Mouse (Mus musculus) gastrocnemius, postnatal 14 days (tissue): Measurements from ENCODE around the gene Ifit2. TPM values are rescaled to one million over a fixed set of nuclear protein-coding genes. Genes with fewer than 3 reads are reported as not detected.
A peak's percentile ranks its signal among the peaks of the same experiment; 100 is the strongest.

Experiments
- DNase-seq: peaks from one replicate; pipeline ENCODE4 v3.0.0; 2021; ENCODE audit warnings: mixed read lengths
- intact Hi-C: fragments of 180-260 bp; cut with DNase I; formaldehyde crosslinking; loops from one replicate; pipeline ENCODE4 v1.15.1; 2025; ENCODE audit warnings: low total_unique reads
- long read RNA-seq, 2 experiments: library from polyadenylated mRNA; stranded (forward); transcript quantifications; one replicate each; pipeline ENCODE4 v2.0.0; 2021
- total RNA-seq, 2 experiments: library from RNA; stranded (reverse); gene quantifications; 2 replicates each; pipeline ENCODE4 v1.2.3; 2021

Ifit2 gene
- 1 to 10 TPM; 1.8 to 2.0 TPM for total RNA-seq
- long read RNA-seq, experiment 1, partial matches to known transcripts, result 1 of 3 reads
- long read RNA-seq, experiment 1, other reads (novel, unspliced or antisense), result 1 of 3 reads
- long read RNA-seq, experiment 2, partial matches to known transcripts, result 0 of 1 reads
- long read RNA-seq, experiment 2, other reads (novel, unspliced or antisense), result 0 of 1 reads

DNA sequence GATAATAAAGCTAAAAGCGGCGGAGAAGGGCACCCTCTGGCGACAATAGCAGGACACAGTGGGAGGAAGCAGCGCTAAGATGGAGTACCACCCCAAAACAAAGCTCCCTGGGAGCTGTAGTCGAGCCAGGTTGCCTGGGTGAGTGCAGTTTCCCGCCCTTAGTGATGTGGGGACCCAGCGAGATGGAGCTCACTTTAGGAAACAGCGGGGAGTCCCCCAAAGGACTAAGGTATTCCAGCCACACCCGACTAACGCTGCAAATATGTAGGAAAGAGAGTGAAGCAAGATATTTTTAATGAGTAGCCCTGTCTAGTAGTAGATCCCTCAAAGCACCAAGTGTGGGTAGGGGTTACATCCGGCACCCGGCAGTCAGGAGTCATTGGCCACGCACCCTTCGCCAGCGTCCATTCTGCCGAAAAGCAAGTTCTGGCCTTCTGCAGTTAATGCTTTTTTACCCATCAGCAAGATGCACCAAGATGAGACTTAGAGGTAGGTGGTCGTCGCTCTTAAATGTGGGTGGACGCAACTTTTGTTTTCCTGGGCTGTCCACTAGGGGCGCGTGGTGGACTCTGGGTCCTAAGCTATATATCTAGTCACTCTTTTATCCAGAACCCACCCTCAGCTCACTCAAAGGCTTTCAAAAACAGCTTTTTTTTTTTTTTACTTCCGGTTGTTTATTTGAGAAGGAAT is at the start of gene Ifit2:
TSS of gene Ifit2 (plus strand) at position 161 of the 690 bp plus-strand sequence.
- intact Hi-C loops, result no loop called here
- peak; percentile 72 for DNase-seq

DNA sequence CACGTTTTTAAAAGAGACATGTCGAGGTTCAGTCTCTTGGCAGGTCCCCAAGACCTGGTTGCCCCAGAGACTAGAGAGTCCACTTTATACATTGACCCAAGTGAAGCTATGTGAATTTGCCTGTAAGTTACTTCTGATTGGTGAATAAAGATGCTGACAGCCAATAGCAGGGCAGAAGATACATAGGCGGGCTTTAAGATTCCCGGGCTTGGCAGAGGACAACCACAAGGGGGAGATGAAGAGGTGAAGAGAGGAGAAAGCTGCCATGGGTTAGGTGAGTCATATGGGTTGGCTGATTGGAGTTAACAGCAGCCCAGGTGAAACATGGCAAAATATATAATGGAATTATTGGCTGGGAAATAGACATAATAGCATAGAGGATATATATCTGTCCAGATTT is 49.7 kb upstream of the Ifit2 start:
- DNase-seq, result peak; percentile 61
- intact Hi-C loops, result no loop called here

DNA sequence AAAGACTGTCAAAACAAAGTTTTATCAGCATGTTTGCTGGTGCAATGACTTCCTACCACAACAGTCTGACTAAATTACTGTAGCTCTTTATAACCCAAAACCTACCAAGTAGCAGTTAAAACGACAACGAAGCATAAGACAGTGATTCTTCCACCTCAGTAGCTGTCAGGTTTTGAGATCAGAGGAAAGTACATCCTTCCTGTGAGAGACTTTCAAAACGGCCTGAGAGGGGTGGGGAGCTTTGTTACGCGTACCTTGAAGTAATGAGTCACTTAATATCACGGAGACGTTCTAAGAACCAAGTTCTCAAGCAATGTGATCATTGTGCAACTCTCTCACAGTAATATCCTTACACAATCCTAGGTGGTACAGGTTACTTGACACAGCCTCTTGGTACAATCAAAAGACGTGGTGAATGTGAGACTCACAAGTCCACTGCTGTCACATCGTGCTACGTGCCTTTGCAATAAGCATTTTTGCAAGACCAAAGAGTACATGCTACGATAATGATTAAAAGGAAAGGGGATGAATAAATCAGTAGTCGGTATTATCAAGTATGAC is 45.3 kb upstream of the Ifit2 start:
- intact Hi-C loops, result no loop called here
- DNase-seq, result no peak

DNA sequence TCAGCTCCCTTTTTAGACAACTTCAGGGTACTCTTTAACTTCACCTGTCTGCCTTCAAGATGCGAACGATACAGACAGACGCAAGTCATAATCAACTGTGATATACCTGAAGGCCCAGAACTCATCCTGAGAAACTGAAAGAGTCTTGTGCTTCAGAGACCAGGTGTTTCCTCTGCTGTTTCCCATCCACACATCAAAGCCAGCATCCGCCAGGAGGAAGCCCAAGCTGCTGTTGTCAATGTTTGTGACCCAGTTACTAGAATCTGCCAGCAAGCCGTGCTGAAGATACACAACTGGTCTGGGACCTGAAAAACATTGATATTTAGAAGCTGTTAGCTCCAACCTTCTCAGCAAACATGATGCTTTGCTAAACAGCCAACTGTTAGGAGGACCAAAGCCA is 39.8 kb upstream of the Ifit2 start:
- intact Hi-C loops, result no loop called here
- DNase-seq, result no peak

DNA sequence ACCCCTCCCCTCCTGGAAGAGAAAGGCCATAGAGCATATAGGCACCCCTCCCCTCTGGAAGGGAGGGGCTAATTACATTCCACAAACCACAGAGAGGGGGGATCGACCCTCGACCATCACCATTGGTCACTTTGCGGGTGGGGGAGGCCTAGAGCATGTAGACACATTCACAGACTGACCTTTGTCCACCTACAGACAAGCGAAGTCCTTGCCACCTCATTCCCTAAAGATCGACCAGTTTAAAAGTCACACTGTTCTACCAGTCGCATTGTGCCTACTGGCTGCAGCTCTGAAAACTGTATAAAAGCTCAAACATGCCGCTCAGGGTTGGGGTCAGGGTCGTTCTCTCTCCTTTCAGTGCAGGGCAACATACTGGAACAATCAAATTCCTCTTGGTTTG is 39.0 kb upstream of the Ifit2 start:
- no peak for DNase-seq
- intact Hi-C loops, result no loop called here

DNA sequence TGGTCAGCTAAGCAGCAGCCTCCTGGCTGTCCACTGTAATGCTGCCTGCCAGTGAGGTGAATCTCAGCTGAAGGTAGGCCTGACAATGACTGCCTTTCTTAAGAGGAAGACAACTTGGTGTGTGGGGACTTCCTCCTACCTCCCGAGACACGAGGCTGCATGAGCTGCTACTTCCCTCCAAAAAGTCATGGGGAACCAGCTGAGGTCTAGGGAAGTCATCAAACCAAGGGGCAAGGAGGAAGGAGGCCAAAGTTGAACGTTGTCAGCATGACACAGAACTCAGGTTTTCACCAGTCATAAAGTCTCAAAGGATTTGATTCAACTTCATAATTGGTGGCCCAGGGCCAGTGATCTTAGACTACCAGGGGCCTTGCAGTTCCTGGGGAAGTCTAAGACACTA is 34.8 kb upstream of the Ifit2 start:
- intact Hi-C loops, result no loop called here
- DNase-seq, result no peak

DNA sequence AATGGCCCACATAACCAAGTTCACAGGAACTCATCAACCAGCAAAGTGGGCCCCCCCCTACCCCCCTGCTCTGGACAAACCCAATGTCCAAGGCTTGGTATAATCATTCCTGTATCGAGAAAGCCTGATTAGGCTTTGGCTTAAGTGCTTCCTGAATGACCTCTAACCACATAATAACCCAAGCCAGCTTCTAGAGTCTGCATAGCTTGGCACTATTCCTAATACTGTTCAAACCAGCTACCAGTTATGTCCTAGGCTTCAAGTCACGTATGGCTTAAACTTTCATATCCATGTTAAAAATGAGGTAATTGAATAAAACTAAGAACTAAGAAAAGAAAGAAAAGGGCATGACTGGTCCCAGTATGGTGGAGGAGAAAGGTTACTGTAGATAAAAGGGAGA is 34.1 kb upstream of the Ifit2 start:
- DNase-seq, result no peak
- intact Hi-C loops, result no loop called here

DNA sequence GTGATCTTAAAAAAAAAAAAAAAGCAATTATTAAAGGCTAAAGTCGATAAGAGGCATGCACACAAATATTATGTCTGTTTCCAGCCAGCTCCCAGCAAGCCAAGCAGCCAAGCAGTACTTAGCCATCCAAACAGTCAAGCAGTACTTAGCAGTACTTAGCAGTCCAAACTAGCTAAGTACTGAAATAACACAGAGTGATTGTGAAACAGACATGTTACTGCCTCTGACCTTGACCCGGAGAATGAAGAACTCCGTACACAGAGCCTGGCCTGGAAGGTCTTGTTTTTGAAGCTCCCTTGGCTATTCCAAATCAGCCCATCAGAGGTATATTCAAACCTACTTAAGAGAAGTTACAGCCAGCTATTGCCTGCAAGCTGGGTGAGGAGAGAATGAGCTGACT is 33.3 kb upstream of the Ifit2 start:
- intact Hi-C loops, result no loop called here
- no peak for DNase-seq

DNA sequence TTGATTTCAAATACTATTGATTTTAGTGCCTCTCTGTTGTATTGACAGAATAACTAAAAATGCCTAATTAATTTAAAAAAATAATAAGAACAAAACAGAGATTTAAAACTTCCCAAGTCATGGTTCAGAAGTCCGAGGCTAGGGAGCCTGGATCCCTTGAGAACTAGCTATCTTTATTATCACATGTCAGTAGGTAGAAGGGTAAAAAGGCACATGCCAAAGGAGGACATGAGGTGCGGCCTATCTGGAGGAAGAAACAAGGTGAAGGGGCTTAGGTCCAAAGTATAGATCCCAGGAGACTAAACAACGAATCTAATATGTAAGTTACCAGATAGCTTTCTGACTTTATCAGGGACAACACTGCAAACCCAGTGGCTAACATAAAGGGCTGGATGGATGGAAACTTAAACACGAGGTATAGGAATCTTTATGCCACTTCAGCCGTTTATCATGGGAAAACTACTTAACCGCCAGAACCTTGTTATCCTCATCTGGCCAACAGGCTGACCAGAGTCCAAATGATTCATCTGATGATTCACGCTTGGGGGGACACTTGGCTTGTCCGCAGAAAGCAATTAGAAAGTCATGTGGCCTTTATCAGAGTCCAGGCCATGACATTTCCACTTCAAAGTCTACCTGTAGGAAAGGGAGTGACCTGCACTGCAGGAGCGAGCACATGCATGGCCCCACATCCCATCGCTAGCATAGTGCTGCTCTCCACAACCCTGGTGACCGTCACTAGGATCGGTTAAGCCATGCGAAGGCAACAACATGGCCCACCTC is 32.5 kb upstream of the Ifit2 start:
- intact Hi-C loops, result no loop called here
- DNase-seq, result no peak

DNA sequence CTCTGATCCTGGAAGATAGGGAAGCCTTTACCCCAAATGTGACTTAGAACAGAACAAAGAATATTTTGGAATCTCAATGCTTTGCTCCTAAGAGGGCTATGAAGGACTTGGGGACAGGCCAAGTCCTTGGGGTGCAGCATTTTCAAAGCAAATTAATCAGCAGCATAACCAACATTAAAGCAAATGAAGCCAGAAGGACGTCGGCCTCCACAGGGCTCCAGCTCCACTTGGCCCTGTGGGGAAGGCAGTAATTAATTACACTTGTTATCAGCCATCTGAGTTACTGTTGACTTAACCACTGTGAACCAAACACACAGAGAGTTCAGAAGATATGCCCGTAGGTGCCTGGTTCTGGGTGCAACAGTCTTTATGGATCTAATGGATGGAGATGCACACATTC is 31.7 kb upstream of the Ifit2 start:
- intact Hi-C loops, result no loop called here
- DNase-seq, result no peak

DNA sequence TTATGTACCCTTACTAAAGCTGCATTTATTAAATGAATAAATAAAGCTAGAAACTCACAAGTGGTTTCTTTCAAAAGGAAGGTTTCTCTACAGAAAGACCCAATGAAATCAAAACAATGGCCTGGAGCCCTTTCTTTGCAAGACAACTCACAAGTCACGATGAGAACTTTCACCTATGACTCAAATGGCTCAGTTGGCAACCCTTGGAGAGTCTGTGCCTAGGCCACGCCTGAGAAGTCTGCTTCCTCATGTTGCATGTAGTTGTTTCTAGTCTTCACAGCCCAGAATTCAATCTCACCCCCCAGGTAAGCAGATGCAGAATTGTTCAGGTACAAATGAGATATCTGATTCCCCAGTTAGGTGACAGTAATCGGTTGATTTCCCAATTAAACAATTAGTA is 30.8 kb upstream of the Ifit2 start:
- intact Hi-C loops, result no loop called here
- DNase-seq, result no peak

DNA sequence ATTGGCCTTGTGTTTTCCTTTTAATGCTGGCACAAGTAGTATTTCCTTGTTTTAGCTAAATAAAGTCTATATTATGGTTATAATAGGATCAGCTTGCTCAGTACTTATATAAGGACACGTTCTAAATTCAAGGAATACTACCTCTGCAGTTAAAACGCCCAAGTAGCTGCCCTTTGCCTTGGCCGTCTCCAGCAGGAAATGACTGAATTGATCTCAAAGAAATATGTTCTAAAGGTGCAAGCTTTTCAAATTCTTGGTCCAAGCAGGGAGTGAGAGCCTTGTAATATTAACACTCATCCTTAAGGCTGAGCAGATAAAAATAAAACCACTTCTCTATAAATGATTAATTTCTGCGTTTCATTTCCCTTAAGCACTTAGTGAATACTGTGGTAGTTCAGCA is 30.4 kb upstream of the Ifit2 start:
- DNase-seq, result no peak
- intact Hi-C loops, result no loop called here

DNA sequence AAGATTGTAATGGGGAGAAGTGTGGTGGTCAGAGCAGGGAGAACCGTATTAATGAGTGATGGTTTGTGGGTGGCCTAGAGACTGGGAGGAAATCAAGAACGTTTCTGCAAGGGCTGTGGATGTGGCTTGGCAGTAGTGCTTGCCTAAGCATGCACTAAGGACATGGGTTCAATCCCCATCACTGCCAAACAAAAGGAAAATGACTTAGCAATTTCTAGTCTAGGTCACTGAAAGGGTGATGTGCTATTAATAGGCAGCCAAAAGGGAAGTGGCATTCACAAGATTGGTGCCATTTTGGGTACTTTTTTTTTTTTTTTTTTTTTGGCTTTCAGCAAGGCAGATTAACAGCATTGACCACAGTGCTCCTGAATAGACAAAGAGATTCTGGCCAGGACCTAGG is 29.1 kb upstream of the Ifit2 start:
- intact Hi-C loops, result no loop called here
- DNase-seq, result no peak

DNA sequence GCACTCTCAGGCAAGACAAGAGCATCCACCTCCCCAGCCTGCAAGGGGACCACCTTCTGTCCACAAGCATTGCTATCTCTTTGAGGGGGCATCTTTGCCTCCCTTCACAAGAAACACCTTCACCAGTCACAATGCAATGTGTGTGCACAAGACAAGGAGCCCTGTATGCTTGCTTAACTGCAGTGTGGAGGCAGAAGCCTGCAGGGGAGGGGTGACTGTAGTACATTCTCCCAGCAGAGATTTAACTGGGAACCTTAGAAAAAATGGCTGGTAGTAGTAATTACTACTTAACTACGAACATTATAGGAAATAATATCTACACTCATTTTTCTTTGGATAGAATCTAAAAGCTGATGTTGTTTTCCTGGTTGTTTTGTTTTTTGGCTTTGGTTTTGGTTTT is 28.5 kb upstream of the Ifit2 start:
- DNase-seq, result no peak
- intact Hi-C loops, result no loop called here

DNA sequence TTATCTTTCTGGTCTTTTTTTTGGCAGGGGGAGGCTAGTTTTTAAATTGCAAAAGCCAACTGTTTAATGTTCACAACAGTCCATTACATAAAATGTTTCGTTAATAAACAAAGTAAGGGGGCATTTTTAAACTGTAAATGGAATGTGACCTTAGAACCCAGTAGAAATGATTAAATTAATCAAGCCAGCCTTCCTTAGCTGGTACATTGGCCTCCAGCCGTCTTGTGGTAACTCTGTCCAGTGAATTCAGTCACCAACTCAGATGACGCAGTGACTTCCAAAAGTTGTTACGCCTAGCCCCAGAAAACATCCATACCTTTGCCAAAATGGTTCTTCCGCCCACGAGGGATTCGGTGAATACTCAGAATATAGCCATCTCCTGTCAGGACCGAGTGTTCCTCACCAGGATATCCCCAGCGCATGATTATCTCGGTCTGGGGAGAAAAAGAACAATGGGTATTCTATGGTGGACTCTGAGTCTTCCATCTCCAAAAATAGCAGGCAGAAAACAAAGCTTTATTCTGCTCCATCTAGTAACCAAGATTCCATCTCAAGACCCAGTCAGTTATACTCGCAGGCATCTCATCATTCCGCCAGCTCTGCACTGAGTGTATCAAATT is 27.3 kb upstream of the Ifit2 start:
- intact Hi-C loops, result no loop called here
- no peak for DNase-seq

DNA sequence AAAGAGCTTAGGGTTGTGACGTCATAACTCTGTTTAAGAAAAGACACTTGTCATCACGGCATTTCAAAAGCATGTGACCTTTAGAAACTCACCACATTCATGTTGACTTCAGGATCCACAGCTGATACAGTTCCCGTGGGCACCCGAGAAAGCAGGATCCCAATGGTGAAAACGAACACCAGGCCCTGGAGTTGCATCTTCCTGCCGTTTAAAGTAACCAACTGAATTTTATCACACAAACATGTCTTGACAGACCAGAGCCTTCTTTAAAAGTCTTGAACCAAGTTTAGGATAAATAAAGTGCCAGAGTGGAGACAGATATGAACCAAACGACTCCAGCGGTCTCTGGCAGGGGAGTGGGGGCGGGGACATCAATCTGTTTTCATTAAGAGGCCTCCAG is 25.8 kb upstream of the Ifit2 start:
- intact Hi-C loops, result no loop called here
- DNase-seq, result no peak

DNA sequence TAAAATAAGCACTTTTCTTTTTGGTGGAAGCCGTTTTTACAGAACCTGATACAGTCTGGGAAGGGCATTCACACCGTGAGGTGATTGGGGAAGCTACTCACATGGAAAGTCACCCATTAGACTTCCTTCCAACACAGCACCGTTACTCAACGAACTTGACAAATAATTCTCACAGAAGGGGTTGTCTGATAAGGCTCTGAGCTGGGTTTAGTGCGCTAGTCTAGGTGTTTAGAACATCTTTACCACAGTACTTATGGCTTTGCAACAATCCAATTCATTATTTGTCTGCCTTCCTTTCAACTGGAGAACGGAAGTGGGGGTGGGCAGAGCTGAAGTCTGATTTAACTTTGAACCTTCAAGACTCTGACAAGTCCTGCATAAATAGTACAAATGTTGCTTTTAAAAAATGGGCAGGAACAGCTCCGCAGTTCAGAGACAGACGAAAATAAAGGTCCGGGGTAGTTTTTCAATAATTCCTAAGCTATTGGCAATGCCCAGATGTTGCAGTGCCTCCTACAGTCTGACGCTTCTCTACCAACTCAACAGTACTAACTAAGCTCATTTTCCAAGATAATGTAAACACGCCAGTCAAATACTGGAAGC is 24.1 kb upstream of the Ifit2 start:
- no peak for DNase-seq
- intact Hi-C loops, result no loop called here

DNA sequence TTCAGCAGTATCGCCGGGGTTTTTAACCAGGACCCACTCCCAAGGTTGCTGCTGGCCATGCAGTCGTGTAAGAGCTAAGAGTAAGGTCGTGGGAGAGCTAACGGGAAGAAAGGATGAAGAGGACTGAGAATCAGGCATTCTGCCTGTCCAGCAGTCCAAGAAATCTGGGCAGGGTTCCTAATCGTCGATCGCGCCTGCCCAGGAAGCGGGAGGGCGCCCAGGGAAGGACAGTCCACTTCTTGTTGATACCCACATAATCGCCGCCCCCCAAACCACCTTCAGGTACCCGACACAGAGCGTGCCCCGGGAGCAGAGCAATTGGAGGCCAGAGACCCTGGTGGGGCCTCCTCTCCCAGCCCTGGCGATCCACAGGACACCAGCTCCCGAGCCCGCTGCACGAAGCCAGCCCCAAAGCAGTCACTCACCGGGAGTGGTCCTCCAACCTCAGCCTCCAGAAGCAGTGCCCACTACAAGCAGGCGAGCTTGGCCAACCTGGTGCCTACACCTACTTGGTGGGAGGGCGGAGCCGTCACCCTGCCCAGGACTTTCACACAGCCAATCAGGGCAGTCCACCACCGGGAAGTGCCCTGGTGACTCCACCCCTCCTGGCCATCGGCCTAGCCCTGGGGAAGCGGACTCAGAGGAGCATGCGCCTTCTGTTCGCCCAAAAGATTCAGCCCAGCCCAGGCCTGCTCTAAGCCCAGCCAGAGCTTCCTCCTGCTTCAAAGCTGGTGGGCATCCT is 23.4 kb upstream of the Ifit2 start, which contains the start of gene Lipa:
TSS of gene Lipa (minus strand) at position 534 of the 742 bp plus-strand sequence.
- peak; percentile 98 for DNase-seq
- intact Hi-C loops, result no loop called here

DNA sequence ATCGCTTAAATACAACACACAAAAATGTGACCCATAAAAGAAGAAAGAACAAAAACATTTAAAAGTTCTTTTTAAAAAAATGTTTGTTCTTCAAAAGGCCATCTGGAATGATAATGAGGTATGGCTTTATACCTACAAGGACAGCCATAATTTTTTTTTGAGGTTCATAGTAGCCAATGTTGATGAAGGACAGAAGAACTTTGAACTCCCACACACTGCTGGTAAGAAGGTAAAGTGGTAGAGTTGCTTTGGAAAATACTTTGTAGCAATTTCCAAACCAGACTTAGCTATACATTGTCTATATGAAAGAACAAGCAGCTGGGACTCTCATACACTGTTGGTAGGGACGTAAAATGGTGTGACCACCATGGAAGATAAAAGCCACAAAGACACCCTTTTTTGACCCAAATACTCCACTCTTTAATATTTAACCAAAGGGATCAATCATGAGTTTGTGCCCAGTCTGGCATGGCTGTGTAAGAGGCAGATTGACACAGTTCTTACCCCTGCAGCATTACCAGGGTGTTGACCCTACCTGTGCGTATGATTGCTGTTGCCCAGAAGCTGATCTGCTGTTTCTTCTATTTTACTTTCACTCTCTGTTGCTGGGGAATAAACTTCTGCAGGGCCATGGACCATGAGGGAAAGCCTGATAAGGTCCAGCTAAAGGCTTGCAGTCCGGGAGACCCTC is 18.3 kb upstream of the Ifit2 start:
- DNase-seq, result no peak
- intact Hi-C loops, result no loop called here
